Mouse (Mus musculus): ENCODE data around the gene Apoc1.

Apoc1 gene

DNA sequence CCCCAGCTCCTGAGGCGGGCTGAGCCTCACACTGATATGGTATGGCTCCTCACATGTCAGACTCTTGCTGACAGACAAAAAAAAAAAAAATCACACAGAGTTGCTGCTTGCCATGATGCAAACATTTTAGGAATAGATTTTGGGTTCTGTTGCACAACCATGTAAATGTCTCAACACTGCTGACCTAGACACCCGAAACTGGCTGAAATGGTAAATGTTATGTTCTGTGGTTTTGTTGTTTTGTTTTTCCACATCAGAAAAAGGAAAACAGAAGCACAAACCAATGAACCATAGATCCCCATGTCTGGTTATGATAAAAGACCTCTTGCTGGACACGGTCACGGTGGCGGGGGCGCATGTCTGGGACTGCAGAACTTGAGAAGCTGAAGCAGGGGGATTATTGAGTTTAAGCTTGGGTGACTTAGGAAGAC, 8.7 kb downstream of the Apoc1 start:
- no peak for DNase-seq (ENCODE audit: low spot score)

DNA sequence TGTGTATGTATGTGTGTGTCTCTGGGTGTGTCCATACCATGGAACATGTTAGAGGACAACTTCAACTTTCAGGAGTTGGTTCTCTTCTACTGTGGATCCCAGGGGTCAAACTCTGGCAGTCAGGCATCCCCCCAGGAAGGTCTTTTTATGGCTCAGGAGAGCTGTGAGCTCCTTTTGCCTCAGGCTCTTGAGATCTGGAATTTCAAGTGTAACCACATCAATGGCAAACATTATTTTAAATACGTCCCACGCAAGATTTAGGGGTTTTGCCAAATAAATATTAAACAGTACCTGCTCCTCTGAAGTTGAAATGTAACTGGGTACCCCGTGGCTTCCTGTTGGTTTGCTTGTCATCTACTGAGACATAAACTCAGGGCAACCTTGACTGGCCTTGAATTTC, 9.5 kb downstream of the Apoc1 start:
- DNase-seq (ENCODE audit: low spot score), result no peak

- no peak for DNase-seq (ENCODE audit: low spot score)
Observed at GRCm38 (mm10) chr7:19681202-19681694, 11.2 kb downstream of the Apoc1 start, which contains the start of the genes Gm44805 and Apoc4. TSS of gene Gm44805 (minus strand) at chr7:19681423. TSS of gene Apoc4 (minus strand) at chr7:19681479.

DNA sequence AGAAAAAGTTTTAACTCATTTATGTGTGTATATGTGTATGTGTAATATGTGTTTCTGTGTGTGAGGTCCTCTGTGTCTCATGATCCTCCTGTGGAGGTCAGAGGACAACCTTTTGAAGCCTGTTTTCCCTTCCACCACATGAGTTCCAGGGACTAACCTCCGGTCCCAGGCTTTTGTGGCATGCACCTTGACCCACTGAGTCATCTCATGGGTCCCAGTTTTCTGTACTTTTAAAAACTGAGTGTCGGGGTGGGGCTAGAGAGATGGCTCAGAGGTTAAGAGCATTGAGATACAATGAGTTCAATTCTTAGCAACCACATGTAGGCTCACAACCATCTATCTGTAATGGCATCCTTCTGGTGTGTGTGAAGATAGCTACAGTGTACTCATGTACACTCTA, 11.8 kb downstream of the Apoc1 start:
- DNase-seq (ENCODE audit: low spot score), result no peak

- DNase-seq (ENCODE audit: low spot score), result no peak
Observed at GRCm38 (mm10) chr7:19678901-19679300, 13.6 kb downstream of the Apoc1 start.

- no peak for DNase-seq (ENCODE audit: low spot score)
Observed at GRCm38 (mm10) chr7:19677872-19678271, 14.6 kb downstream of the Apoc1 start, which contains the start of gene Apoc2. TSS of gene Apoc2 (minus strand) at chr7:19677941.

DNA sequence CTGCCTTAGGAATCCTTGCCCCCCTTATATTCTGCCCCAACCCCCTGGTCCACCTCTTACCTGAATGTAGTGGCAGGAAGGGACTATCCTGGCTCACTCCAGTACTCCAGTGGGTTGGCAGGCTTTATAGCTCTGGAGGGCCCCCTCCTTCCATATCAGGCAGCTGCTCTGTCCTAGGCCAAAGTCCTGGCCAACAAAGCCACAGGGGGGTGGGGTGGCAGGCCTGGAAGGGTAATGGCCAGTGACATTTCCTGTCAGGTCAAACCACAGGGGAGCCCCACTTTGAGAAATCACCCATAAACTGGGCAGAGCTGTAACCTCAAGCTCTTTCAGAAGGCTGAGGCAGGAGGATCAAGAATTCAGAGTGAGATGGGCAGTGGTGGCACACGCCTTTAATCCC, 15.8 kb downstream of the Apoc1 start:
- no peak for DNase-seq (ENCODE audit: low spot score)

DNA sequence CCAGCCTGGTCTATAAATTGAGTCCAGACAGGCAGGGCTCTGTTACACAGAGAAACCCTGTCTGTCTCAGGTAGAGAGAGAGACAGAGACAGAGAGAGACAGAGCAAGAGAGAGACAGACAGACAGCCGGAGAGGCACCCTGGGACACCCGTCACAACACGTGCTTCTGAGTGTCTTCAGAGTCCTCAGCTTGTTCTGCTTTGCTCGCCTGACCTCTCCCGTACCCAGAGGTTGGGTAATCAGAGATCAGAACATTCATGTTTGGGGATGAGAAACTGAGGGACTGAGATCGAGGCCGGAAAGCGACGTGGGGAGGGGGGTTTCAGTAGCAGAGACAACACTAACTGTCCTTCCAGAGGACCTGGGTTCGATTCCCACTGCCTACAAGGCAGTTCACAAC, 16.6 kb downstream of the Apoc1 start:
- no peak for DNase-seq (ENCODE audit: low spot score)

- DNase-seq (ENCODE audit: low spot score), result no peak
Observed at GRCm38 (mm10) chr7:19673083-19673699, 19.3 kb downstream of the Apoc1 start.

DNA sequence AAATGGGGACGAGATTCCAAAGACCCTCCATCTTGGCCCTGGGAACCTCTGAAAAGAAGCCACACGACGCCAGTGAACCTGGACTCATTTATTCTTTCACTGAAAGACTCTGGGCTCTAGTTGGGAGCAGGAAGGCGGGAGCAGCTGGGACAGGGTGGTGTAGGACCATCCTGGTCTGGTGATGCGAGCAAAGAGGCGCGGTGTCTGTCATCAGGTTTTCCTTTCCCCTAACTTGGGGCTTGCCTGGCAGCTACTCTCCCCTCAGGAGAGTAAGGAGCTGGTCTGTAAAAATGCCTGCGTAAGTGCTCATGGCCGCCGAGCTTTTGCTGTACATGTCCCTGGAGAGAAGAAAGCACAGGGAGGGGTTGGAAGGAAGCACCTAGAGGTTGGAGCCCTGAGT, 20.9 kb downstream of the Apoc1 start:
- no peak for DNase-seq (ENCODE audit: low spot score)

GRCm38 (mm10) chr7:19668947-19669721, 23.3 kb downstream of the Apoc1 start:
- DNase-seq (ENCODE audit: low spot score), result peak; percentile 97

DNA sequence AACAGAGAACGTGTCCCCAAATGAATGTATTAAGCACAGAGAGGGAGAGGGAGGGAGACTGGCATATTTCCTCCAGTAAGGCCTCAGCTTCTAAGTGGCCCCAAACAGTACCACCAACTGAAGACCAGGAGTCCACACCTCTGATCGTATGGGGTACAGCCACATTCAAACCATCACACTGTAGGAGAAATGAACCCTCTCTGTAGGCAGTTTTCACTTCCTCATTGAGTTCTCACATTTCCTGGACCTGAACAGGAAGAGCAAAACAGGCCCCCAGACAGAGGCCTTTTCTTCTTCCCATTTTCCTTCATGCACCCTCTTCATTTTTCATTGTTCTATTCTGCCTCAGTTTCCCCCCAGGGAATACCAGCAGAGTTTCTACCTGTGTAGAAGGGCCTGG, 25.0 kb downstream of the Apoc1 start:
- no peak for DNase-seq (ENCODE audit: low spot score)

DNA sequence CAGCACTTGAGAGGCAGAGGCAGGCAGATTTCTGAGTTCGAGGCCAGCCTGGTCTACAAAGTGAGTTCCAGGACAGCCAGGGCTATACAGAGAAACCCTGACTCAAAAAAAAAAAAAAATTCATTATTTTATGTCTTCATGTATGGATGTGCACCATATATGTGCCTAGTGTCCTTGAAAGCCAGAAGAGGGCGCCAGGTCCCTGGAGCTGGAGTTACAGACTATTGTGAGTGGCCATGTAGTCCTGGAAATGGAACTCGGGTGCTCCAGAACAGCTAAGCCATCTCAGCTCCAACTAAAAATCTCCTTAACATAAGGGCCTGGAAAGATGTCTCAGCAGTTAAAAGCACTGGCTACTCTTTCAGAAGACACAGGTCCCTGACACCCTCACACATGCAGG, 25.7 kb downstream of the Apoc1 start:
- DNase-seq (ENCODE audit: low spot score), result peak; percentile 12

DNA sequence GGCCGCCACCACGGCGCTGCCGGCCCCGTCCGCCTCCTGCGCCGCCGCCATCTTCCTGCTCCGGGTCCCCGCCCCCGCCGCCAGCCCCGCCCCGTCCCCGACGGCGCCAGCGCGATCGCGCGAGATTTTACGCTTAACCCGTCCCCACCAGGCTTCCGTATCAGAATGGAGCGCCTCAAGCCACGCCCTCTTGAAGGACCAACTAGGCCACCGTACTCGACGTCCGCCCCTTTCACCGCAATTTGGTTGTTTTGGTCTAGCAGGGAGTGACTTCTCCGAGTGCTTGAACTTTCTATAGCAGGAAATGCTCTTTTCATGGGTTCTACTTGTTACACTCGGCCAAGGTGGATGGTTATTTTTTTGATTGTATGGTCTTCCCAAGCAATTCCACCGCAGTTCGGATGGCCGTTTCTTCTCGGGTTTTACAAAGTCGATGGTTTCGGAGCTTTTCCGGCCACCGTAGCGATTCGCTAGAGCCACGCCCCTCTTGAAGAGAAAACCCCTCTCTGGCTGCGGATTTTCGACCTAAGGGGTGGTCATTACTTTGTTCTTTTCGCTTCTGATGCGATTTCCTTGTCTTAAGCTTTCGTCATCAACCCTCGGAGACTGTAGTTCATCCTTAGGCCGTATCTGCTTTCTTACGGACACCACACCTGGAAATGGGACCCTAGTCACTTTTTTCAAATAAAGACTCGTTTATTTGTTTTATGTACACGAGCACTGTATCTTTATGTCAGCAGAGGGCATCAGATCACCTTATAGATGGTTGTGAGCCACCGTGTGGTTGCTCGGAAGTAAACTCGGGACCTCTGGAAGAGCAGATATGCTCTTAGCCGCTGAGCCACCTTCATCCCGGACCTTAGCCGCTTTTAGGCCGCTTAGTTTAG, 27.3 kb downstream of the Apoc1 start, which contains the start of gene Clptm1:
Clptm1 (minus strand) TSS at position 79 of the 887 bp plus-strand sequence.
- DNase-seq (ENCODE audit: low spot score), result peak; percentile 98

DNA sequence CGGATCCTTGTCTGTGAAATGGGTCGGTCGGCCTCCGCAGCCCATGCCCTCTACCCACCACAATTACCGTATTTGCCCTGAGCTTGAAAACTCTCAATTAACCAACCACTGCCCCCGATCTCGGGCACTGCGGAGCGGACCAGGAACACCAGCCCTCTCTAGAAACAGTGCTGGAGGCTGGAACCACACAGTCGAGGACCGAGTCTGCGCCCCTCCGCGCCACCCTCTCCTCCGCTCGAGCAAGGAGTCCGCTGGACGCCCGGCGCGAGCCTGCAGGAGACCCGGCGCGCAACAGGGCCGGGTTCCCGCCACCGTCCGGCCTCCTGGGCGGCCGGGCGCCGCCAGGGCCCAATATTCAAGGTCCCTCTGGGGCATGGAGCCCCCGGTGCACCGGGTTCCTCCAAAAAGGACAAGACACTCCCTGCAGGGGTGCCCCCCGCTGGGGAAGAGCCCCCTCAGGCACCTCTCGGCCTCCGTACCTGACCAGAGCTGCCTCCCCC, 28.0 kb downstream of the Apoc1 start:
- no peak for DNase-seq (ENCODE audit: low spot score)

GRCm38 (mm10) chr7:19663940-19664339, 28.5 kb downstream of the Apoc1 start:
- DNase-seq (ENCODE audit: low spot score), result no peak

DNA sequence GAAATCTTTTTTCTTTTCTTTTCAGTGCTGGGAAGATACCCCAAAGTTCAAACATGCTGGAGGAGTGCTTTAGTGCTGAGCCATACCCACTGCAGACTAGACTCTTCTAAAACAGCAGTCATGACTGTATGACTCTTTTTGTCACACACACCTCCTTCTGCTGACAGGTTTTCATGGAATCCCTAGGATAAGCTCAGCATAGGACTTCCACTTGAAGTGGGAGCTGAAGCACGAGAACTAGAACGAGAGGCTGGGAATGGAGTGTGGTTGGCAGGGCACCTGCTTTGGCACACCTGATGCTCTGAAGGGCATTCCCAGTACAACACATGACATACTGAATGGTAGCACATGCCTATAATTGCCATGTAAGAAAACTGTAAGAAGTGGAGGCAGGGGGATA, 39.8 kb downstream of the Apoc1 start:
- no peak for DNase-seq (ENCODE audit: low spot score)

- DNase-seq (ENCODE audit: low spot score), result no peak
Observed at GRCm38 (mm10) chr7:19651063-19651786, 41.2 kb downstream of the Apoc1 start.

DNA sequence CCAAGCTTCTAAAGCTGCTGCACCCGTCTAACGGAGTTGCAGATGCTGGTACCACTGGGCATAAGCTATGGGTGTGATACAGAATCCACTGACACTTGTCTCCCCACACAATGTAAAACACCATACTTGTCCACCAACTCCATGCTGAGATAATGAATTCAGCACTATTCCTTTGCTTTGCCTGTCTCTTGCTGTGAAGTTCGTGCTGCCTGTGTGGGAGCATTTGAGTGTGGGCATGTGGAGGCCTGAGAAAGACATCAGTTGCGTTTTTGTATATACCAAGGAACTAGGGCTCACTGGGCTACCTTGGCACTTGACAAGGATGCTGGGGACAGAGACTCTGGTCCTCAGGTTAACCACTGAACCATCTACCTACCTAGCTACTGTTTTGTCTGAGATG, 51.2 kb downstream of the Apoc1 start:
- no peak for DNase-seq (ENCODE audit: low spot score)

Measured in retina, embryonic 14.5 days (tissue).